Mouse (Mus musculus) neural tube, embryonic 14.5 days (tissue): ENCODE data around the gene Rnf180. TPM values are rescaled to one million over a fixed set of nuclear protein-coding genes. Genes with fewer than 3 reads are reported as not detected.
A peak's percentile ranks its signal among the peaks of the same experiment; 100 is the strongest.

ENCODE experiments used
- ATAC-seq: fragments of 200-750 bp; cut with Nextera tagmentation; 2 replicates; pipeline ENCODE4 v1.8.0; 2017; ENCODE audit warnings: low read depth, mild to moderate bottlenecking, moderate TSS enrichment, moderate library complexity
- H3K27ac ChIP-seq: fragments of 300-500 bp; sonication (generic); 2 replicates; pipeline ENCODE4 v1.5.1; 2014; ENCODE audit warnings: low read depth, mild to moderate bottlenecking, control low read depth, low read length, moderate library complexity, mixed read lengths
- H3K27me3 ChIP-seq: fragments of 300-500 bp; sonication (generic); 2 replicates; pipeline ENCODE4 v1.6.1; 2014; ENCODE audit warnings: low read length; ENCODE audit not compliant: control insufficient read depth, insufficient read depth
- H3K36me3 ChIP-seq: fragments of 300-500 bp; sonication (generic); 2 replicates; pipeline ENCODE4 v1.6.1; 2014; ENCODE audit warnings: low read length, mixed read lengths; ENCODE audit not compliant: control insufficient read depth, insufficient read depth
- H3K4me1 ChIP-seq: fragments of 300-500 bp; sonication (generic); 2 replicates; pipeline ENCODE4 v1.6.1; 2014; ENCODE audit warnings: low read length; ENCODE audit not compliant: control insufficient read depth, insufficient read depth
- H3K4me2 ChIP-seq: fragments of 300-500 bp; sonication (generic); 2 replicates; pipeline ENCODE4 v1.6.1; 2014; ENCODE audit warnings: mild to moderate bottlenecking, low read depth, low read length, control low read depth
- H3K4me3 ChIP-seq: fragments of 300-500 bp; sonication (generic); 2 replicates; pipeline ENCODE4 v1.5.1; 2014; ENCODE audit warnings: low read depth, low read length, control low read depth, mixed read lengths
- H3K9ac ChIP-seq: fragments of 300-500 bp; sonication (generic); replicated peaks from 2 replicates; pipeline ENCODE4 v1.6.1; 2014; ENCODE audit warnings: low read depth, mild to moderate bottlenecking, control low read depth, low read length, mixed read lengths
- H3K9me3 ChIP-seq: fragments of 300-500 bp; sonication (generic); 2 replicates; pipeline ENCODE4 v1.6.1; 2016; ENCODE audit warnings: low read length; ENCODE audit not compliant: control insufficient read depth
- WGBS: fragments of 180-500 bp; shearing (Covaris S2); extraction: QIAGEN DNeasy Blood & Tissue Kit; methylation state at CpG from one replicate; pipeline ENCODE4 v1.1.7; 2014; 5-methylcytosine and 5-hydroxymethylcytosine counted together
- polyA plus RNA-seq: library from polyadenylated mRNA; unstranded; fragments of >200 nt; fragmentation: Nextera tagmentation; extraction: Ambion mirVana; gene quantifications from 2 replicates; pipeline ENCODE4 v1.2.1, GENCODE M21; 2014

Rnf180 gene
- polyA plus RNA-seq, 1 experiment from 2014 or later: 36.9 TPM

DNA sequence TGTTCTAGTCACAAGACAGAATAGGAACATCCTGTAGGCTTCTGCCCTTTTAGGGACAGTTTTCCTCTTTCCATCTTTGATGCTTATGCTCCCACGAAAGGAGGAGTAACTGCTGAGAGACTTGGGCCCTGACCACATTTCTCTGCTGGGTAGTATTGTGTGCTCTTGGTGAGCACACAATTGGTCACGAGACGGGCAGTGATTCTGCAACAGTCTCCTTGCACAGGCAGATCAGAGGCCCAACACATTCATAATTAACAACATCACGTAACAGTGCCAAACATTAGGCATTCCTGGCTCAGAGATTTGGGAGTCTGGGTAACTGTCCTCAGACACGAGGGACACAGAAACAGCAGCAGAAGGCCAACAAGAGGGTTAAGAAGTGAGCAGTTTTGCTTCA is 113.8 kb downstream of the Rnf180 start:
- peak; percentile 46; the same call in 1 of the 2 replicates for ATAC-seq
- Histone ChIP-seq H3K27me3 (no peaks in the 10 kb centered on the region), H3K9ac (no peak overlapping the region), H3K36me3 (no peaks in the 10 kb centered on the region), H3K9me3 (no peaks in the 10 kb centered on the region), H3K27ac (no peak overlapping the region), H3K4me2 (no peak overlapping the region), H3K4me3 (no peak overlapping the region), H3K4me1 (no peaks in the 10 kb centered on the region)
- 62% methylated on average over 5 of the region's 5 CpGs for WGBS

DNA sequence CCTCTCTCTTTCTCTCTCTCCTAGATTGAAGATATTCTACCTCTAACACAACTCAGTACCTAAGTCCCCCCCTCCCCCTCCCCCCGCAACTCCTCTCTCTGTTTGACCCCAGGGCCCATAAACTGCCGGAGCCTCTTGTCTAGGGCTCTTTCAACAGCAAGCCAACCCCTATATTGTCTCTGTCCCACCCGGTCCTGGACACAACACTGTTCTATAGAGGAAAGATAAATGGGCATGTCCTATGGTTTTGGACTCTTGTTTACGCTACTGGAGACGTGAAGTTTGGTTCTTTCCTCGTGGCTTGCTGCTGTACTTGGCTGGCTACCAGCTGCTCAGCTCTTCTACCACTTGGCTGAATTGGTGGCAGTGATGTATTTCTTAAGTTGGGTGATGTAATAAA is 129.2 kb downstream of the Rnf180 start:
- H3K27me3 ChIP-seq: no peaks in the 10 kb centered on the region
- H3K9ac ChIP-seq: no peak overlapping the region
- 42% methylated on average over 6 of the region's 6 CpGs for WGBS
- H3K36me3 ChIP-seq: no peaks in the 10 kb centered on the region
- no peaks in the 10 kb centered on the region for H3K9me3 ChIP-seq
- no peaks in the 10 kb centered on the region for H3K4me1 ChIP-seq
- ATAC-seq: no peak
- H3K27ac ChIP-seq: no peak overlapping the region
- no peak overlapping the region for H3K4me2 ChIP-seq
- H3K4me3 ChIP-seq: no peak overlapping the region

- Histone ChIP-seq H3K4me2 (no peak overlapping the region), H3K4me1 (no peaks in the 10 kb centered on the region), H3K36me3 (no peaks in the 10 kb centered on the region), H3K9me3 (no peaks in the 10 kb centered on the region), H3K4me3 (no peak overlapping the region), H3K27ac (0 out of 2 replicates have a peak overlapping the region, but pooled peaks have one; percentile 10), H3K9ac (no peak overlapping the region), H3K27me3 (no peaks in the 10 kb centered on the region)
- 52% methylated on average over 4 of the region's 4 CpGs for WGBS
- ATAC-seq: peak; percentile 58; the same call in 1 of the 2 replicates
Measured at GRCm38 (mm10) chr13:105153955-105154354, 140.7 kb downstream of the Rnf180 start.

GRCm38 (mm10) chr13:105150006-105150405 is 144.6 kb downstream of the Rnf180 start:
- Histone ChIP-seq H3K4me3 (no peak overlapping the region), H3K4me1 (no peaks in the 10 kb centered on the region), H3K4me2 (no peak overlapping the region), H3K27me3 (no peaks in the 10 kb centered on the region), H3K36me3 (no peaks in the 10 kb centered on the region), H3K9ac (no peak overlapping the region), H3K9me3 (no peaks in the 10 kb centered on the region), H3K27ac (no peak overlapping the region)
- no peak for ATAC-seq
- 83% methylated on average over 3 of the region's 3 CpGs for WGBS

- Histone ChIP-seq H3K4me3 (no peak overlapping the region), H3K27ac (no peak overlapping the region), H3K4me1 (no peaks in the 10 kb centered on the region), H3K9me3 (no peaks in the 10 kb centered on the region), H3K9ac (no peak overlapping the region), H3K36me3 (no peaks in the 10 kb centered on the region), H3K4me2 (no peak overlapping the region), H3K27me3 (no peaks in the 10 kb centered on the region)
- ATAC-seq: no peak; the same call in 1 of the 2 replicates
- 41% methylated on average over 4 of the region's 4 CpGs for WGBS
Measured at GRCm38 (mm10) chr13:105147795-105148418, 146.7 kb downstream of the Rnf180 start.

- H3K4me3 ChIP-seq: no peak overlapping the region
- H3K9ac ChIP-seq: no peak overlapping the region
- no peak overlapping the region for H3K27ac ChIP-seq
- H3K4me1 ChIP-seq: no peaks in the 10 kb centered on the region
- WGBS: 56% methylated on average over 1 of the region's 1 CpGs
- no peak for ATAC-seq
- no peaks in the 10 kb centered on the region for H3K27me3 ChIP-seq
- no peak overlapping the region for H3K4me2 ChIP-seq
- no peaks in the 10 kb centered on the region for H3K36me3 ChIP-seq
- H3K9me3 ChIP-seq: no peaks in the 10 kb centered on the region
Measured at GRCm38 (mm10) chr13:105146827-105147226, 147.8 kb downstream of the Rnf180 start.

- Histone ChIP-seq H3K27me3 (no peaks in the 10 kb centered on the region), H3K36me3 (no peaks in the 10 kb centered on the region), H3K4me2 (no peak overlapping the region), H3K4me1 (no peaks in the 10 kb centered on the region), H3K4me3 (no peak overlapping the region), H3K27ac (no peak overlapping the region), H3K9me3 (no peaks in the 10 kb centered on the region), H3K9ac (no peak overlapping the region)
- no peak for ATAC-seq
- 83% methylated on average over 4 of the region's 4 CpGs for WGBS
Measured at GRCm38 (mm10) chr13:105139881-105140280, 154.7 kb downstream of the Rnf180 start.

DNA sequence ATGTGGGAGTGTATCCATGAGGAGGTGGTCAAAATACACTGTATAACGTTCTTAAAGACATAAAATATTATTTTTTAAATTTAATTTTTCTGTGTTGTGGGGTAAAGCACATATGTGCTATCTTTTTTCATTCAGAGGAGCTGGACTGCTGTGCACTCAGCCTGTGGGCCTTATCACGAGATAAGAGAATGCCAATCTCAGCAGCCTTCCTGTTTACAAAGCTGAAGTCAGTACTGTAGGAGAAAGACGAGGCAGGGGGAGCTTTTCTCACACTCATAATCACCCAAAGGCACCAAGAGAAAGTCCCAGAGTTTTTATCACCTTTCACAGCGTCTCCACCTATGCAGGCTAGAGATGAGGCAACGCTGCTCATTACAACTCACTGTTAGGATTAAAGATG is 160.2 kb downstream of the Rnf180 start:
- Histone ChIP-seq H3K4me1 (no peaks in the 10 kb centered on the region), H3K4me2 (no peak overlapping the region), H3K9ac (no peak overlapping the region), H3K4me3 (no peak overlapping the region), H3K27me3 (no peaks in the 10 kb centered on the region), H3K36me3 (no peaks in the 10 kb centered on the region), H3K27ac (no peak overlapping the region), H3K9me3 (no peaks in the 10 kb centered on the region)
- no peak for ATAC-seq
- WGBS: 77% methylated on average over 5 of the region's 5 CpGs

- no peak for ATAC-seq
- H3K27me3 ChIP-seq: no peaks in the 10 kb centered on the region
- H3K9me3 ChIP-seq: no peaks in the 10 kb centered on the region
- H3K36me3 ChIP-seq: no peaks in the 10 kb centered on the region
- no peak overlapping the region for H3K4me2 ChIP-seq
- no peak overlapping the region for H3K4me3 ChIP-seq
- no peak overlapping the region for H3K27ac ChIP-seq
- no peaks in the 10 kb centered on the region for H3K4me1 ChIP-seq
- H3K9ac ChIP-seq: no peak overlapping the region
- WGBS: 88% methylated on average over 2 of the region's 2 CpGs
Measured at GRCm38 (mm10) chr13:105132776-105133175, 161.8 kb downstream of the Rnf180 start.
